Mouse (Mus musculus): Measurements from ENCODE around the gene Faah.

The Faah gene

GRCm38 (mm10) chr4:116017902-116018746, at the start of gene Faah:
Gene Faah (minus strand): TSS chr4:116017926.
- no peak for DNase-seq (ENCODE audit: low spot score in 2 of 2)

- no peak for DNase-seq (ENCODE audit: low spot score in 2 of 2)
These were observed 46.1 kb upstream of the Faah start for GRCm38 (mm10) chr4:116063855-116064254.

- no peak for DNase-seq (ENCODE audit: low spot score in 2 of 2)
These were observed 41.4 kb upstream of the Faah start for GRCm38 (mm10) chr4:116059012-116059726.

- DNase-seq (ENCODE audit: low spot score in 2 of 2) = no peak
These were observed 39.8 kb upstream of the Faah start for GRCm38 (mm10) chr4:116057559-116057958.

- DNase-seq (ENCODE audit: low spot score in 2 of 2) = peak; percentile 92 to 93
These were observed 35.8 kb upstream of the Faah start, which contains the start of gene Nsun4 for GRCm38 (mm10) chr4:116053399-116053961. Gene Nsun4 (minus strand): TSS chr4:116053876.

GRCm38 (mm10) chr4:116052526-116053293, 35.0 kb upstream of the Faah start:
- peak in 1 of 2 experiments; percentile 35 for DNase-seq (ENCODE audit: low spot score in 2 of 2)

GRCm38 (mm10) chr4:116049211-116049610, 31.5 kb upstream of the Faah start:
- DNase-seq (ENCODE audit: low spot score in 2 of 2) = no peak

- no peak for DNase-seq (ENCODE audit: low spot score in 2 of 2)
These were observed 30.6 kb upstream of the Faah start for GRCm38 (mm10) chr4:116048130-116048920.

- DNase-seq (ENCODE audit: low spot score in 2 of 2) = no peak
These were observed 30.0 kb upstream of the Faah start for GRCm38 (mm10) chr4:116047681-116048080.

GRCm38 (mm10) chr4:116046604-116047003, 28.9 kb upstream of the Faah start:
- no peak for DNase-seq (ENCODE audit: low spot score in 2 of 2)

- DNase-seq (ENCODE audit: low spot score in 2 of 2) = no peak
These were observed 24.5 kb upstream of the Faah start for GRCm38 (mm10) chr4:116042186-116042585.

- no peak for DNase-seq (ENCODE audit: low spot score in 2 of 2)
These were observed 22.7 kb upstream of the Faah start for GRCm38 (mm10) chr4:116040466-116040865.

GRCm38 (mm10) chr4:116033374-116033773, 15.6 kb upstream of the Faah start:
- peak; percentile 54 to 55 for DNase-seq (ENCODE audit: low spot score in 2 of 2)

- DNase-seq (ENCODE audit: low spot score in 2 of 2) = no peak
These were observed 15.2 kb upstream of the Faah start for GRCm38 (mm10) chr4:116032906-116033305.

GRCm38 (mm10) chr4:116017300-116017901, 325 bp downstream of the Faah start:
- peak; percentile 86 to 88 for DNase-seq (ENCODE audit: low spot score in 2 of 2)

GRCm38 (mm10) chr4:116016862-116017299, 845 bp downstream of the Faah start:
- DNase-seq (ENCODE audit: low spot score in 2 of 2) = no peak

- DNase-seq (ENCODE audit: low spot score in 2 of 2) = no peak
These were observed 1.3 kb downstream of the Faah start for GRCm38 (mm10) chr4:116016396-116016795.

- DNase-seq (ENCODE audit: low spot score in 2 of 2) = peak; percentile 65 to 72
These were observed 1.7 kb downstream of the Faah start for GRCm38 (mm10) chr4:116015996-116016395.

- DNase-seq (ENCODE audit: low spot score in 2 of 2) = no peak
These were observed 2.2 kb downstream of the Faah start for GRCm38 (mm10) chr4:116015502-116015901.

- no peak for DNase-seq (ENCODE audit: low spot score in 2 of 2)
These were observed 7.5 kb downstream of the Faah start for GRCm38 (mm10) chr4:116010186-116010585.

All from right cerebral cortex, postnatal 10 days (tissue).